Mouse (Mus musculus): ENCODE measurements around the gene Mbd3.

- TF ChIP-seq POLR2A (IDR thresholded peaks at IDR 0.05; ENCODE audit: extremely low read depth, insufficient read depth, low read length) (no peak), CTCF (IDR thresholded peaks at IDR 0.05; ENCODE audit: extremely low read depth, insufficient read depth, low read length) (no peak)
These were observed 51.0 kb downstream of the Mbd3 start, which contains the start of gene Adamtsl5 for GRCm38 (mm10) chr10:80348244-80348781.
